Mouse (Mus musculus) heart, postnatal 0 days (tissue): Measurements from ENCODE around the gene Pde4d.

Experiments
- CTCF ChIP-seq: IDR thresholded peaks from 2 replicates; pipeline ENCODE4 v1.5.1; 2016; ENCODE audit warnings: antibody characterized with exemption, control low read depth, low read depth
- EP300 ChIP-seq: IDR thresholded peaks from 2 replicates; pipeline ENCODE4 v1.6.1; 2016; ENCODE audit warnings: antibody characterized with exemption, low read depth

DNA sequence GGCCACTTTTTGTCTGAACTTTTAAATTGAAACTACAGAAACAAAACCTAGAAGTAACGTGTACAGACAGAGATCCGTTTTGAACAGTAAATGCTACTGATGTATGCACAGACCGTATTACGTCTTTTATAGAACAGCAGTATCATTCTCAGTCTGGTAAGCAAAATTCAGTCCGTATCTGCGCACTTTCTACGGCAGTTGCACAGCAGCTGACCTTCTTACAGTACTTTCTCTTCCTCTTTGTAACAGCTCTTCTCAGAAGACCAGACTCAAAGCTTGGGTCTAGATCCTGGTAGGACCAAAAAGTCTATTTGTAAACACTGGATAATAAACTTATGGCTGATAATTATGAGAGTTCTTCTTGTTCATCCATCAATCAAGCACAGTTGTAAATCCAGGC is 996.4 kb downstream of the Pde4d start:
- TF ChIP-seq CTCF (no peak), EP300 (no peak)
